Mouse (Mus musculus) small intestine, adult 2 months (tissue): ENCODE results near the gene Rdh12.

ENCODE experiments used
- CTCF ChIP-seq: fragments of 200-500 bp; IDR thresholded peaks from 2 replicates; pipeline ENCODE4 v1.5.1; 2012; ENCODE audit warnings: low read depth, mild to moderate bottlenecking, control low read depth, inconsistent platforms, low read length, moderate library complexity, mixed read lengths; ENCODE audit not compliant: insufficient replicate concordance, insufficient read length; ENCODE audit errors: extremely low read depth
- POLR2A ChIP-seq: fragments of 200-500 bp; IDR thresholded peaks from 2 replicates; pipeline ENCODE4 v1.6.1; 2012; ENCODE audit warnings: low read depth, mild to moderate bottlenecking, control low read depth, inconsistent platforms, low read length, moderate library complexity

GRCm38 (mm10) chr12:79175998-79176397 lies 32.7 kb upstream of the Rdh12 start:
- TF ChIP-seq POLR2A, result no peak
- no peak for TF ChIP-seq CTCF
